Mouse (Mus musculus) liver, adult 2 months (tissue): ENCODE data around the gene Eng. TPM values are rescaled to one million over a fixed set of nuclear protein-coding genes. Genes with fewer than 3 reads are reported as not detected.
A peak's percentile ranks its signal among the peaks of the same experiment; 100 is the strongest.

Experiments
- DNase-seq: peaks from one replicate; pipeline ENCODE4 v3.0.0-alpha.2; 2011; ENCODE audit warnings: low read depth, low spot score; ENCODE audit errors: extremely low read depth
- H3K27ac ChIP-seq: fragments of 200-500 bp; replicated peaks from 2 replicates; pipeline ENCODE4 v1.5.1; 2012; ENCODE audit warnings: low read depth, mild to moderate bottlenecking, control low read depth, inconsistent platforms, low read length; ENCODE audit not compliant: insufficient read depth
- H3K27me3 ChIP-seq: fragments of 200-500 bp; 2 replicates; pipeline ENCODE4 v1.6.1; 2012; ENCODE audit warnings: mild to moderate bottlenecking, moderate library complexity, low read length, inconsistent platforms; ENCODE audit not compliant: control insufficient read depth, insufficient read depth
- H3K36me3 ChIP-seq: fragments of 200-500 bp; 2 replicates; pipeline ENCODE4 v1.6.1; 2012; ENCODE audit warnings: low read length, inconsistent platforms; ENCODE audit not compliant: control insufficient read depth, insufficient read depth
- H3K4me1 ChIP-seq: fragments of 200-500 bp; 2 replicates; pipeline ENCODE4 v1.6.1; 2011; ENCODE audit warnings: low read length; ENCODE audit not compliant: control insufficient read depth, insufficient read depth
- H3K4me3 ChIP-seq: fragments of 200-500 bp; 2 replicates; pipeline ENCODE4 v1.5.1; 2011; ENCODE audit warnings: low read depth, mild to moderate bottlenecking, control low read depth, low read length, moderate library complexity; ENCODE audit not compliant: insufficient read depth
- H3K79me2 ChIP-seq: fragments of 200-500 bp; 2 replicates; pipeline ENCODE4 v1.6.1; 2012; ENCODE audit warnings: inconsistent platforms, mild to moderate bottlenecking, low read length, moderate library complexity; ENCODE audit not compliant: control insufficient read depth, insufficient read depth
- H3K9ac ChIP-seq: fragments of 200-500 bp; 2 replicates; pipeline ENCODE4 v1.6.1; 2012; ENCODE audit warnings: low read depth, mild to moderate bottlenecking, control low read depth, inconsistent platforms, low read length
- CTCF ChIP-seq: fragments of 200-500 bp; IDR thresholded peaks from 2 replicates; pipeline ENCODE4 v1.5.1; 2011; ENCODE audit warnings: low read depth, low read length, control low read depth
- POLR2A ChIP-seq: fragments of 200-500 bp; IDR thresholded peaks from 2 replicates; pipeline ENCODE4 v1.6.1; 2011; ENCODE audit warnings: low read length, control low read depth; ENCODE audit not compliant: insufficient read depth; ENCODE audit errors: extremely low read depth
- WGBS: fragments of 180-500 bp; shearing (Covaris S2); methylation state at CpG from one replicate; pipeline ENCODE4 v1.1.7; 2018; 5-methylcytosine and 5-hydroxymethylcytosine counted together
- polyA plus RNA-seq: library from polyadenylated mRNA; depleted of rRNA; stranded (reverse); fragments of >200 nt; gene quantifications from 2 replicates; pipeline ENCODE4 v1.2.3, GENCODE M21; 2012
- total RNA-seq: library from RNA; depleted of rRNA; stranded (reverse); fragments of >200 nt; gene quantifications from 2 replicates; pipeline ENCODE4 v1.2.3, GENCODE M21; 2014

Gene Eng
- total and polyA plus RNA-seq, 2 experiments = 14.2 to 70.8 TPM

- TF ChIP-seq POLR2A (no peak), CTCF (no peak)
- no peak for DNase-seq
- Histone ChIP-seq H3K27me3 (no peaks in the 10 kb centered on the region), H3K79me2 (peaks cover 6% of the 10 kb centered on the region; the same call in 1 of the 2 replicates), H3K4me3 (peak overlapping the region; percentile 6; the same call in 1 of the 2 replicates), H3K9ac (peak overlapping the region; percentile 46), H3K4me1 (peaks cover 2% of the 10 kb centered on the region; the same call in 1 of the 2 replicates), H3K36me3 (no peaks in the 10 kb centered on the region), H3K27ac (peak overlapping the region; percentile 62)
- 62% methylated on average over 14 of the region's 14 CpGs for WGBS
These were observed 8.5 kb downstream of the Eng start for GRCm38 (mm10) chr2:32654743-32655393.

- Histone ChIP-seq H3K4me3 (no peak overlapping the region), H3K27me3 (no peaks in the 10 kb centered on the region), H3K4me1 (peaks cover 2% of the 10 kb centered on the region; the same call in 1 of the 2 replicates), H3K79me2 (peaks cover 6% of the 10 kb centered on the region; the same call in 1 of the 2 replicates), H3K9ac (0 out of 2 replicates have a peak overlapping the region, but pooled peaks have one; percentile 22), H3K36me3 (no peaks in the 10 kb centered on the region), H3K27ac (peak overlapping the region; percentile 62)
- no peak for DNase-seq
- TF ChIP-seq POLR2A = no peak
- no peak for TF ChIP-seq CTCF
- WGBS = 73% methylated on average over 3 of the region's 3 CpGs
These were observed 9.0 kb downstream of the Eng start for GRCm38 (mm10) chr2:32655394-32655744.

GRCm38 (mm10) chr2:32655826-32656225 is 9.4 kb downstream of the Eng start:
- no peak for DNase-seq
- Histone ChIP-seq H3K27me3 (no peaks in the 10 kb centered on the region), H3K4me3 (no peak overlapping the region), H3K36me3 (no peaks in the 10 kb centered on the region), H3K27ac (peak overlapping the region; percentile 62), H3K9ac (no peak overlapping the region), H3K79me2 (peaks cover 6% of the 10 kb centered on the region; the same call in 1 of the 2 replicates), H3K4me1 (peaks cover 2% of the 10 kb centered on the region; the same call in 1 of the 2 replicates)
- TF ChIP-seq POLR2A = no peak
- 79% methylated on average over 12 of the region's 12 CpGs for WGBS

- Histone ChIP-seq H3K4me1 (peaks cover 2% of the 10 kb centered on the region; the same call in 1 of the 2 replicates), H3K27ac (peak overlapping the region; percentile 21), H3K9ac (no peak overlapping the region), H3K79me2 (no peaks in the 10 kb centered on the region), H3K27me3 (no peaks in the 10 kb centered on the region), H3K36me3 (no peaks in the 10 kb centered on the region), H3K4me3 (no peak overlapping the region)
- TF ChIP-seq CTCF (no peak), POLR2A (no peak)
- WGBS = 76% methylated on average over 2 of the region's 2 CpGs
- DNase-seq = no peak
These were observed 12.5 kb downstream of the Eng start for GRCm38 (mm10) chr2:32658873-32659272.

- TF ChIP-seq CTCF = no peak
- no peak for TF ChIP-seq POLR2A
- Histone ChIP-seq H3K9ac (no peak overlapping the region), H3K4me3 (no peak overlapping the region), H3K79me2 (no peaks in the 10 kb centered on the region), H3K4me1 (peaks cover 2% of the 10 kb centered on the region; the same call in 1 of the 2 replicates), H3K27ac (peak overlapping the region; percentile 56), H3K36me3 (no peaks in the 10 kb centered on the region), H3K27me3 (no peaks in the 10 kb centered on the region)
- WGBS = 54% methylated on average over 7 of the region's 7 CpGs
- peak; percentile 42 for DNase-seq
These were observed 15.2 kb downstream of the Eng start for GRCm38 (mm10) chr2:32661509-32662107.

- H3K27ac ChIP-seq = peak overlapping the region; percentile 56
- H3K27me3 ChIP-seq = no peaks in the 10 kb centered on the region
- H3K4me1 ChIP-seq = peaks cover 2% of the 10 kb centered on the region; the same call in 1 of the 2 replicates
- WGBS = 74% methylated on average over 5 of the region's 5 CpGs
- H3K4me3 ChIP-seq = no peak overlapping the region
- DNase-seq = no peak
- no peaks in the 10 kb centered on the region for H3K36me3 ChIP-seq
- no peak overlapping the region for H3K9ac ChIP-seq
- H3K79me2 ChIP-seq = no peaks in the 10 kb centered on the region
- TF ChIP-seq CTCF (no peak), POLR2A (no peak)
These were observed 15.9 kb downstream of the Eng start for GRCm38 (mm10) chr2:32662291-32662690.
